Comparison of ENCODE assay signal across 7 mouse cellular contexts in the genomic region with DNA sequence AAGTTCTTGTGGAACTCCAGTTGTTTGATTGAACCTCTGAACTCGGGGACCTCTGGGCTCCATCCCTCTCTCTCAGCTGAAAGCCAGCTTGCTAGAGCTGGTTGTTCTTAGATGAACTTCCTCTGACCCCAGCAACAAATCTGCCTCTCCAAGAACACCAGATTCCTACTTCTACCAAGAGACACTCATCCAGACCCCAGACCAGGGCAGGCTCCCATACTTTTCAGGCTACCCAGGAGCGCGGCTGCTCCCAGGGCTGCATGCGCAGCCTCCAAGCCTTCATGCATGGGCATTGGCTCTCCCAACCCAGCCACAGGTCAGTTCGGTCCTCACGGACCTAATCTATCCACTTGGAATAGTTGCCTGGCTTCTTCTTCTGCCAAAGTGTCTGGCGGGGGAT. TPM values are rescaled to one million over a fixed set of nuclear protein-coding genes. Genes with fewer than 3 reads are reported as not detected.
DNase-seq lines count a peak whose midpoint lies in the region; ATAC-seq and TF ChIP-seq lines count a peak whose summit lies in the region.

A gene (plus strand): TSS at position 217 of the 400 bp plus-strand sequence.

- no peak for ATAC-seq in lung, embryonic 14.5 days (ENCODE audit: insufficient read depth)
- ATAC-seq in forebrain, embryonic 12.5 days (ENCODE audit: low FRiP score) = no peak
- no peak for ATAC-seq in intestine, embryonic 16.5 days
- ATAC-seq in midbrain, embryonic 13.5 days = no peak

- DNase-seq in lung, embryonic 14.5 days = no peak
- no peak for DNase-seq in lung, postnatal 14 days
- no peak for DNase-seq in cerebellum, postnatal 14 days
- DNase-seq in c-Kit-positive CD71-positive TER-119-positive erythroid progenitor cells, embryonic 14.5 days (ENCODE audit: low spot score) = no peak

- H3K4me2 ChIP-seq in lung, embryonic 14.5 days = no peak within 1 kb of the TSS
- no peak within 1 kb of the TSS for H3K4me2 ChIP-seq in forebrain, embryonic 12.5 days
- no peak within 1 kb of the TSS for H3K4me2 ChIP-seq in intestine, embryonic 16.5 days (ENCODE audit: low read depth, low read length)
- H3K4me2 ChIP-seq in midbrain, embryonic 13.5 days (replicated peaks) = no peak within 1 kb of the TSS

- H3K27me3 ChIP-seq in lung, embryonic 14.5 days (ENCODE audit: insufficient read depth, low read length) = no peaks in the 10 kb centered on the region
- H3K27me3 ChIP-seq in forebrain, embryonic 12.5 days = no peaks in the 10 kb centered on the region
- no peaks in the 10 kb centered on the region for H3K27me3 ChIP-seq in intestine, embryonic 16.5 days (replicated peaks; ENCODE audit: control insufficient read depth, insufficient read depth, low read length)
- H3K27me3 ChIP-seq in midbrain, embryonic 13.5 days = no peaks in the 10 kb centered on the region

- no peaks in the 10 kb centered on the region for H3K9me3 ChIP-seq in lung, embryonic 14.5 days (ENCODE audit: low read depth, low read length)
- no peaks in the 10 kb centered on the region for H3K9me3 ChIP-seq in forebrain, embryonic 12.5 days
- H3K9me3 ChIP-seq in intestine, embryonic 16.5 days (ENCODE audit: control insufficient read depth, low read length) = no peaks in the 10 kb centered on the region
- H3K9me3 ChIP-seq in midbrain, embryonic 13.5 days = no peaks in the 10 kb centered on the region

- no peak for TF ChIP-seq CTCF in lung, embryonic 14.5 days (IDR thresholded peaks at IDR 0.05; ENCODE audit: low read depth)

- no peaks in the 10 kb centered on the region for H3K36me3 ChIP-seq in lung, embryonic 14.5 days (ENCODE audit: insufficient read depth)
- H3K36me3 ChIP-seq in forebrain, embryonic 12.5 days (replicated peaks) = no peaks in the 10 kb centered on the region
- H3K36me3 ChIP-seq in intestine, embryonic 16.5 days (ENCODE audit: control insufficient read depth, insufficient read depth, low read length) = no peaks in the 10 kb centered on the region
- H3K36me3 ChIP-seq in midbrain, embryonic 13.5 days = no peaks in the 10 kb centered on the region

- H3K4me1 ChIP-seq in lung, embryonic 14.5 days (ENCODE audit: insufficient read depth) = peaks cover 8% of the 10 kb centered on the region
- H3K4me1 ChIP-seq in forebrain, embryonic 12.5 days = peaks cover 34% of the 10 kb centered on the region
- H3K4me1 ChIP-seq in intestine, embryonic 16.5 days (ENCODE audit: control insufficient read depth, insufficient read depth, low read length) = no peaks in the 10 kb centered on the region
- H3K4me1 ChIP-seq in midbrain, embryonic 13.5 days (replicated peaks) = peaks cover 33% of the 10 kb centered on the region

- no peak within 1 kb of the TSS for H3K9ac ChIP-seq in lung, embryonic 14.5 days
- H3K9ac ChIP-seq in forebrain, embryonic 12.5 days = no peak within 1 kb of the TSS
- no peak within 1 kb of the TSS for H3K9ac ChIP-seq in intestine, embryonic 16.5 days (ENCODE audit: low read depth, low read length)
- 0 out of 2 replicates have a peak within 1 kb of the TSS, but pooled peaks have one; percentile 23 for H3K9ac ChIP-seq in midbrain, embryonic 13.5 days (replicated peaks)

- WGBS in lung, embryonic 14.5 days = 53% methylated on average over 7 of the region's 7 CpGs
- 70% methylated on average over 7 of the region's 7 CpGs for WGBS in forebrain, embryonic 12.5 days
- WGBS in intestine, embryonic 16.5 days = 62% methylated on average over 7 of the region's 7 CpGs
- 64% methylated on average over 7 of the region's 7 CpGs for WGBS in midbrain, embryonic 13.5 days

- no peak within 1 kb of the TSS for H3K4me3 ChIP-seq in lung, embryonic 14.5 days (ENCODE audit: low read depth, low read length)
- no peak within 1 kb of the TSS for H3K4me3 ChIP-seq in forebrain, embryonic 12.5 days (replicated peaks)
- H3K4me3 ChIP-seq in intestine, embryonic 16.5 days (ENCODE audit: low read length) = no peak within 1 kb of the TSS
- H3K4me3 ChIP-seq in midbrain, embryonic 13.5 days (replicated peaks) = no peak within 1 kb of the TSS

- H3K27ac ChIP-seq in lung, embryonic 14.5 days (ENCODE audit: low read depth) = no peak within 1 kb of the TSS
- peak within 1 kb of the TSS; percentile 81 for H3K27ac ChIP-seq in forebrain, embryonic 12.5 days
- no peak within 1 kb of the TSS for H3K27ac ChIP-seq in intestine, embryonic 16.5 days (ENCODE audit: low read length)
- H3K27ac ChIP-seq in midbrain, embryonic 13.5 days = peak within 1 kb of the TSS; percentile 93

RNA-seq across cellular contexts. Expression of the gene that starts here (rescaled TPM):
- 1,596 and 1,677 TPM in 2 replicates for polyA plus RNA-seq in lung, embryonic 14.5 days (2014; fragmentation: Nextera tagmentation; extraction: Ambion mirVana)
- 802 and 947 TPM in 2 replicates for polyA plus RNA-seq in forebrain, embryonic 12.5 days (2016; fragmentation: Nextera tagmentation; extraction: Ambion mirVana)
- 558 and 560 TPM in 2 replicates for polyA plus RNA-seq in intestine, embryonic 16.5 days (2015; fragmentation: Nextera tagmentation; extraction: Ambion mirVana)
- 409 and 424 TPM in 2 replicates for polyA plus RNA-seq in midbrain, embryonic 13.5 days (2015; fragmentation: Nextera tagmentation; extraction: Ambion mirVana)

Comparison
In these comparisons a context has a peak if more than half of its experiments do, and no peak if none do; other contexts are left out.
1. H3K27ac ChIP-seq: peak in forebrain, embryonic 12.5 days (single experiment) and midbrain, embryonic 13.5 days (single experiment); none in lung, embryonic 14.5 days (single experiment) and intestine, embryonic 16.5 days (single experiment).